Mouse (Mus musculus) liver, postnatal 0 days (tissue): ENCODE measurements around the gene Fbxo34.

Source experiments
- CTCF ChIP-seq: sonication (generic); IDR thresholded peaks from 2 replicates; pipeline ENCODE4 v1.5.1; 2016; ENCODE audit warnings: antibody characterized with exemption, low read depth
- EP300 ChIP-seq: IDR thresholded peaks from 2 replicates; pipeline ENCODE4 v1.6.1; 2016; ENCODE audit warnings: antibody characterized with exemption, low read depth, mild to moderate bottlenecking

DNA sequence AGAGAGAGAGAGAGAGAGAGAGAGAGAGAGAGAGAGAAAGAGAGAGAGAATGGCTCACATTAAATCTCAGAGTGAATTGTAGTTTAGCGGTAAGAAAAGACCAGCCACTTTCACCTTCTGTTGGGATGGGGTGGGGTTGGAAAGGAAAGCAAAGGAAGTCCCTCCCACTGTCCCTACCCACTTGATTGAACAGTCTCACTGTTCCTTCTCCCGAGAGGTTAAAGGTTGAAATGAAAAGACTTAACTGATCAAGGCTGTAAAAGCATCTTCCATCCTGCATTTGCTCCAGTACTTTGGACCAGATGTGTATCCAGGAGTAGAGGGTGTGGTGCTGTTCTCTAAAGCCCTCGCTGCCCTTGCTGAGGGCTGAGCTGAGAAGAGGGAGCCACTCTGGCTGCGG, 126.5 kb downstream of the Fbxo34 start:
- TF ChIP-seq CTCF (no peak), EP300 (no peak)
